8 mouse cellular contexts compared by ENCODE assay signal in the genomic region with DNA sequence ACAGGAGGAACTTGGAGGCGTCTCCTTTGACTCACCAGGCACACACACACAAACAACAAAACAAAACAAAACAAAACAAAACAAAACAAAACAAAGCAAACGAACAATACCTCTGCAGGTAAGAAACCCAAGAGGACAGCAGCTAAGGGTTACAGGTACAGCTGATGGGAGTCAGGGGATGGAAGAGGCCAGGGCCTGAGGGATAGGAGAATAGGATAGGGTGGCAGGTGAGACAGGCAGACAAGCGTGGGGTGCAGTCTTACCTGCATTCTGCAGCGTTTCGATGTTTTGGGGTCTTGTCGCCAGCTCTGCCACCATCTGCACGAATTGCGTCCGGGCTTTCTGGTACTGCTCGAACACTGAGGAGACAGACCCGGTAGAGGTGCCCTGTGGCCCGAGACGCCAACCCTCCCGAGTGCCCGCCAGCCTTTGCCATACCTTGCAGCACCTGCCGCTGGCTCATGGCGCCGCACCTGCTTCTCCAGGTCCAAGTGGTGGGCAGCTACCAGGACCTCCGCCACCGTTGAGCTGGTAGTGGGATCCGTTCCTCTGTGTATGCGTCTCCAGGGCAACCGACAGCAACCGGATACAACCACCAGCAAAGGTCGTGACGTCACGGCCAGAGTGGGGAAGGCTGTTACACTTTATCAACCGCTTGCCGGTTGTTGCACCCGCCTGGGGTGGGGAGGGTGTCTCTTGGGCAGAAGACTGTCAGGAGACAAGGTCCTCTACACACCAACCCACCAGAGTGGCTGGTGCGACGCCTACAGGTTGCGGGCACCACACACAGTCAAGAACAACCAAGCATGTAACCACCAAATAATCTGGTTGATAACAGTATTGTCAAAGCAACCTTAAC. TPM values are rescaled to one million over a fixed set of nuclear protein-coding genes. Genes with fewer than 3 reads are reported as not detected.
DNase-seq lines count a peak whose midpoint lies in the region; ATAC-seq and TF ChIP-seq lines count a peak whose summit lies in the region.

TSS of gene Spag6l (minus strand) at position 700 of the 859 bp plus-strand sequence.

- ATAC-seq in forebrain, embryonic 15.5 days (replicated peaks): peak; percentile 98

- H3K9me3 ChIP-seq in ES-Bruce4 (replicated peaks; ENCODE audit: control insufficient read depth, insufficient read depth, low read length, poor library complexity, severe bottlenecking): no peaks in the 10 kb centered on the region
- H3K9me3 ChIP-seq in forebrain, embryonic 15.5 days: no peaks in the 10 kb centered on the region

- peak; percentile 70 for TF ChIP-seq CTCF in ES-Bruce4 (IDR thresholded peaks at IDR 0.05; ENCODE audit: low read depth, low read length)
- TF ChIP-seq CTCF in bone marrow, adult 2 months (IDR thresholded peaks at IDR 0.05; ENCODE audit: control insufficient read depth, insufficient read depth, low read length): peak; percentile 31; the same call in 1 of the 2 replicates

- peak; percentile 35 for DNase-seq in hindlimb bud, embryonic 11.5 days (ENCODE audit: extremely low spot score, low read depth, low spot score)
- DNase-seq in left cerebral cortex, adult 18-20 months (ENCODE audit: low spot score in 2 of 2): peak; percentile 48 to 67
- peak; percentile 70 for DNase-seq in lung, postnatal 36 days
- peak; percentile 89 for DNase-seq in retina, postnatal 1 day
- peak; percentile 72 to 83 for DNase-seq in thymus, postnatal 36 days

- no peak for TF ChIP-seq EP300 in ES-Bruce4 (IDR thresholded peaks at IDR 0.05; ENCODE audit: insufficient read depth, low read depth, low read length)

- peaks cover 7% of the 10 kb centered on the region for H3K4me1 ChIP-seq in ES-Bruce4 (ENCODE audit: control insufficient read depth, insufficient read depth, low read length)
- no peaks in the 10 kb centered on the region; the same call in 1 of the 2 replicates for H3K4me1 ChIP-seq in bone marrow, adult 2 months (ENCODE audit: control insufficient read depth, insufficient read depth, low read length)
- 0 out of 2 replicates have a peak, but pooled peaks cover 3% of the 10 kb centered on the region for H3K4me1 ChIP-seq in forebrain, embryonic 15.5 days

- H3K4me2 ChIP-seq in forebrain, embryonic 15.5 days (replicated peaks): peak within 1 kb of the TSS; percentile 70

- H3K4me3 ChIP-seq in ES-Bruce4 (ENCODE audit: low read depth, low read length): peak within 1 kb of the TSS; percentile 54
- peak within 1 kb of the TSS; percentile 42 for H3K4me3 ChIP-seq in bone marrow, adult 2 months (replicated peaks; ENCODE audit: control insufficient read depth, low read depth, low read length)
- H3K4me3 ChIP-seq in forebrain, embryonic 15.5 days: peak within 1 kb of the TSS; percentile 52

- TF ChIP-seq POLR2A in ES-Bruce4 (IDR thresholded peaks at IDR 0.05; ENCODE audit: insufficient read depth, low read length): no peak
- no peak for TF ChIP-seq POLR2A in bone marrow, adult 2 months (IDR thresholded peaks at IDR 0.05; ENCODE audit: borderline replicate concordance, control insufficient read depth, low read depth, low read length)

- H3K36me3 ChIP-seq in ES-Bruce4 (ENCODE audit: control insufficient read depth, insufficient read depth, low read length, poor library complexity, severe bottlenecking): no peaks in the 10 kb centered on the region
- no peaks in the 10 kb centered on the region for H3K36me3 ChIP-seq in forebrain, embryonic 15.5 days

- peak within 1 kb of the TSS; percentile 3; the same call in 1 of the 2 replicates for H3K9ac ChIP-seq in ES-Bruce4 (ENCODE audit: low read depth, poor library complexity, severe bottlenecking)
- H3K9ac ChIP-seq in forebrain, embryonic 15.5 days (replicated peaks): peak within 1 kb of the TSS; percentile 50

- no peaks in the 10 kb centered on the region for H3K27me3 ChIP-seq in ES-Bruce4 (ENCODE audit: control insufficient read depth, insufficient read depth, low read length, poor library complexity, severe bottlenecking)
- H3K27me3 ChIP-seq in forebrain, embryonic 15.5 days: no peaks in the 10 kb centered on the region

- no peak within 1 kb of the TSS for H3K27ac ChIP-seq in ES-Bruce4 (ENCODE audit: insufficient read depth, low read length)
- no peak within 1 kb of the TSS for H3K27ac ChIP-seq in bone marrow, adult 2 months (ENCODE audit: control insufficient read depth, insufficient read depth, low read depth, low read length, poor library complexity)
- H3K27ac ChIP-seq in forebrain, embryonic 15.5 days (replicated peaks): no peak within 1 kb of the TSS

- 3% methylated on average over 33 of the region's 33 CpGs for WGBS in bone marrow, adult 2 months
- WGBS in forebrain, embryonic 15.5 days: 3% methylated on average over 33 of the region's 33 CpGs

RNA-seq across cellular contexts. Expression of gene Spag6l, which starts in this region (rescaled TPM):
- 0.64 and 1.2 TPM in 2 replicates for polyA plus RNA-seq in ES-Bruce4 (2011; ENCODE audit: insufficient read depth, insufficient read length, low read depth, missing spikeins)
- not detected in 2 replicates for polyA plus RNA-seq in bone marrow, adult 2 months (2011; ENCODE audit: insufficient read depth, insufficient read length, low replicate concordance, missing spikeins)
- 9.7 and 11.3 TPM in 2 replicates for polyA plus RNA-seq in forebrain, embryonic 15.5 days (2015; fragmentation: Nextera tagmentation; extraction: Ambion mirVana)
- total RNA-seq in left cerebral cortex, adult 18-20 months (2021): 1 to 10 TPM; 7.3 to 8.2 TPM

Comparison
In these comparisons a context has a peak if more than half of its experiments do, and no peak if none do; other contexts are left out.
1. DNase-seq: peak in every context shown above with its lines; median percentile 89 in retina, postnatal 1 day; 78 in thymus, postnatal 36 days; 70 in lung, postnatal 36 days; 58 in left cerebral cortex, adult 18-20 months; 35 in hindlimb bud, embryonic 11.5 days.